ENCODE assay signal across 8 mouse cellular contexts in the genomic region with DNA sequence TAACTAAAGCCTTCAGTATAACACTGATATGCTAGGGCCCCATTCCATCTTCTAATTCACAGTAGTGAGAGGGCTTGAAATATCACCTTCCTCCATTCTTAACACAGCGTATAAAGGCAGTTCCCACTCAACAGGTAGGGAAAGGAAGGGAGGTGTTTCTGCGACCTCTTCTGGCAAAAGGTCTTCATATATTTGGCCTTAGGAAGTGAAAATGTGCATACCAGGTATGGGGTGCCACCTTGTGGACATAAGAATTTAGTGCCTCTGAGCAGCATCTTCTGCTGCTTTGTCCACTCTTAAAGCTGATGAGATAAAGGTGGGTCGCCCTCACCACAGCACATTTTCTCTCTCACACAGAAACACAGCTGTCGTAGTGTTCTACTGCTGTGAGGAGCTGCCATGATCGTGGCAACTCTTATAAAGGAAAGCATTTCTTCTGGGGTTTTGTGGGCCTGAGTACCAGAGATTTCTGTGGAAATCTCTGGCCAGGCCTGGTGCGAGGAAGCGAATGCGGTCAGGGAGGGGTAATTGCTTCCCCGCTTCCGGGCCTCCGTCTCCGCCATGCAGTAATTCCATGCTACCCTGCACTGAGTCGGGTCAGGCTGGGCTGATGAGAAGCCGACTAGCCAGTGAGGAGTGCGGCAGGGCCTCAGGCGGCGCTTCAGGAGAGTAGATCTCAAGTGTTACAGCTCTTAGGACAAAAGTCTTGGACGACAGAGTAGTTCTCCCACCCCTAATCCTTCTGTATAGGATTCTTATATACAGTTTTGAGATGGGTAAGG.
DNase-seq lines count a peak whose midpoint lies in the region; ATAC-seq and TF ChIP-seq lines count a peak whose summit lies in the region.

No protein-coding gene starts in this region.

- TF ChIP-seq EP300 in stomach, postnatal 0 days (optimal IDR thresholded peaks at IDR 0.05) = no peak

- H3K9me3 ChIP-seq in embryonic facial prominence, embryonic 13.5 days = no peaks in the 10 kb centered on the region
- H3K9me3 ChIP-seq in heart, embryonic 13.5 days = no peaks in the 10 kb centered on the region
- H3K9me3 ChIP-seq in kidney, postnatal 0 days (replicated peaks; ENCODE audit: low read length) = no peaks in the 10 kb centered on the region
- no peaks in the 10 kb centered on the region for H3K9me3 ChIP-seq in liver, embryonic 11.5 days (ENCODE audit: control insufficient read depth, low read length)
- H3K9me3 ChIP-seq in neural tube, embryonic 11.5 days (ENCODE audit: control insufficient read depth, low read length) = no peaks in the 10 kb centered on the region
- no peaks in the 10 kb centered on the region for H3K9me3 ChIP-seq in stomach, postnatal 0 days (ENCODE audit: control insufficient read depth, low read length)

- H3K4me1 ChIP-seq in embryonic facial prominence, embryonic 13.5 days = 0 out of 2 replicates have a peak, but pooled peaks cover 4% of the 10 kb centered on the region
- H3K4me1 ChIP-seq in heart, embryonic 13.5 days = peaks cover 4% of the 10 kb centered on the region; the same call in 1 of the 2 replicates
- H3K4me1 ChIP-seq in kidney, postnatal 0 days (replicated peaks; ENCODE audit: insufficient read depth, low read length) = no peaks in the 10 kb centered on the region
- no peaks in the 10 kb centered on the region for H3K4me1 ChIP-seq in liver, embryonic 11.5 days (replicated peaks; ENCODE audit: control insufficient read depth, insufficient read depth, low read length)
- H3K4me1 ChIP-seq in neural tube, embryonic 11.5 days (ENCODE audit: control insufficient read depth, insufficient read depth, low read length) = no peaks in the 10 kb centered on the region
- no peaks in the 10 kb centered on the region for H3K4me1 ChIP-seq in stomach, postnatal 0 days (replicated peaks; ENCODE audit: control insufficient read depth, insufficient read depth)

- no peaks in the 10 kb centered on the region for H3K27me3 ChIP-seq in embryonic facial prominence, embryonic 13.5 days
- no peaks in the 10 kb centered on the region for H3K27me3 ChIP-seq in heart, embryonic 13.5 days (replicated peaks)
- no peaks in the 10 kb centered on the region for H3K27me3 ChIP-seq in kidney, postnatal 0 days (ENCODE audit: insufficient read depth, low read length)
- H3K27me3 ChIP-seq in liver, embryonic 11.5 days (replicated peaks; ENCODE audit: control insufficient read depth, insufficient read depth, low read length) = no peaks in the 10 kb centered on the region
- no peaks in the 10 kb centered on the region for H3K27me3 ChIP-seq in neural tube, embryonic 11.5 days (ENCODE audit: control insufficient read depth, insufficient read depth, low read length)
- H3K27me3 ChIP-seq in stomach, postnatal 0 days (ENCODE audit: control insufficient read depth, insufficient read depth, low read length) = no peaks in the 10 kb centered on the region

- no peak overlapping the region for H3K4me3 ChIP-seq in embryonic facial prominence, embryonic 13.5 days
- H3K4me3 ChIP-seq in heart, embryonic 13.5 days = no peak overlapping the region
- H3K4me3 ChIP-seq in kidney, postnatal 0 days (replicated peaks; ENCODE audit: low read depth, low read length) = no peak overlapping the region
- H3K4me3 ChIP-seq in liver, embryonic 11.5 days (ENCODE audit: low read depth, low read length) = no peak overlapping the region
- H3K4me3 ChIP-seq in neural tube, embryonic 11.5 days (ENCODE audit: low read depth, low read length) = no peak overlapping the region
- no peak overlapping the region for H3K4me3 ChIP-seq in stomach, postnatal 0 days (ENCODE audit: low read depth, low read length)

- H3K27ac ChIP-seq in embryonic facial prominence, embryonic 13.5 days = no peak overlapping the region
- H3K27ac ChIP-seq in heart, embryonic 13.5 days (replicated peaks) = no peak overlapping the region
- no peak overlapping the region for H3K27ac ChIP-seq in kidney, postnatal 0 days
- no peak overlapping the region for H3K27ac ChIP-seq in liver, embryonic 11.5 days (ENCODE audit: low read depth, low read length)
- H3K27ac ChIP-seq in neural tube, embryonic 11.5 days (ENCODE audit: low read depth, low read length) = no peak overlapping the region
- H3K27ac ChIP-seq in stomach, postnatal 0 days (replicated peaks) = no peak overlapping the region

- H3K36me3 ChIP-seq in embryonic facial prominence, embryonic 13.5 days = no peaks in the 10 kb centered on the region
- no peaks in the 10 kb centered on the region for H3K36me3 ChIP-seq in heart, embryonic 13.5 days
- H3K36me3 ChIP-seq in kidney, postnatal 0 days (ENCODE audit: insufficient read depth, low read length) = no peaks in the 10 kb centered on the region
- H3K36me3 ChIP-seq in liver, embryonic 11.5 days (ENCODE audit: control insufficient read depth, insufficient read depth, low read length) = no peaks in the 10 kb centered on the region
- H3K36me3 ChIP-seq in neural tube, embryonic 11.5 days (ENCODE audit: control insufficient read depth, insufficient read depth, low read length) = no peaks in the 10 kb centered on the region
- no peaks in the 10 kb centered on the region for H3K36me3 ChIP-seq in stomach, postnatal 0 days (ENCODE audit: control insufficient read depth, insufficient read depth, low read length)

- TF ChIP-seq CTCF in kidney, postnatal 0 days (IDR thresholded peaks at IDR 0.05; ENCODE audit: low read depth) = peak; percentile 100
- TF ChIP-seq CTCF in stomach, postnatal 0 days (IDR thresholded peaks at IDR 0.05; ENCODE audit: low read depth) = peak; percentile 99

- 33% methylated on average over 18 of the region's 18 CpGs for WGBS in embryonic facial prominence, embryonic 13.5 days
- 30% methylated on average over 18 of the region's 18 CpGs for WGBS in heart, embryonic 13.5 days
- 34% methylated on average over 18 of the region's 18 CpGs for WGBS in kidney, postnatal 0 days
- WGBS in liver, embryonic 11.5 days = 39% methylated on average over 18 of the region's 18 CpGs
- WGBS in neural tube, embryonic 11.5 days = 42% methylated on average over 18 of the region's 18 CpGs
- 36% methylated on average over 18 of the region's 18 CpGs for WGBS in stomach, postnatal 0 days

- DNase-seq in adrenal gland, postnatal 25 days = peak; percentile 39
- peak; percentile 94 for DNase-seq in kidney, postnatal 0 days (ENCODE audit: low spot score)
- no peak for DNase-seq in liver, embryonic 11.5 days (ENCODE audit: low spot score)
- DNase-seq in neural tube, embryonic 11.5 days (ENCODE audit: low spot score) = peak; percentile 76
- peak; percentile 57 for DNase-seq in stomach, postnatal 0 days (ENCODE audit: low spot score)

- H3K4me2 ChIP-seq in embryonic facial prominence, embryonic 13.5 days = peak overlapping the region; percentile 12
- H3K4me2 ChIP-seq in heart, embryonic 13.5 days = no peak overlapping the region
- no peak overlapping the region for H3K4me2 ChIP-seq in kidney, postnatal 0 days (ENCODE audit: low read length)
- no peak overlapping the region for H3K4me2 ChIP-seq in liver, embryonic 11.5 days
- H3K4me2 ChIP-seq in neural tube, embryonic 11.5 days (ENCODE audit: low read depth) = no peak overlapping the region
- H3K4me2 ChIP-seq in stomach, postnatal 0 days (replicated peaks; ENCODE audit: low read depth) = no peak overlapping the region

- peak; percentile 97 for ATAC-seq in CD4-positive, CD25-positive, alpha-beta regulatory T cell, adult 4 months
- 0 out of 2 replicates have a peak, but pooled peaks have one; percentile 23 for ATAC-seq in embryonic facial prominence, embryonic 13.5 days (ENCODE audit: insufficient number of reproducible peaks, insufficient read depth, low FRiP score, low TSS enrichment, low read depth)
- no peak for ATAC-seq in heart, embryonic 13.5 days (ENCODE audit: extremely low read depth, insufficient number of reproducible peaks, low FRiP score, low TSS enrichment)
- peak; percentile 30; the same call in 1 of the 2 replicates for ATAC-seq in kidney, postnatal 0 days (replicated peaks; ENCODE audit: low FRiP score, low read depth)
- ATAC-seq in liver, embryonic 11.5 days (replicated peaks; ENCODE audit: low FRiP score) = 0 out of 2 replicates have a peak, but pooled peaks have one; percentile 36
- peak; percentile 45 for ATAC-seq in neural tube, embryonic 11.5 days (ENCODE audit: insufficient read depth, low FRiP score, low TSS enrichment)
- peak; percentile 57; the same call in 1 of the 2 replicates for ATAC-seq in stomach, postnatal 0 days (ENCODE audit: low FRiP score, low TSS enrichment)

- peak overlapping the region; percentile 54; the same call in 1 of the 2 replicates for H3K9ac ChIP-seq in embryonic facial prominence, embryonic 13.5 days
- H3K9ac ChIP-seq in heart, embryonic 13.5 days = 0 out of 2 replicates have a peak overlapping the region, but pooled peaks have one; percentile 11
- no peak overlapping the region for H3K9ac ChIP-seq in kidney, postnatal 0 days (ENCODE audit: low read depth, low read length)
- H3K9ac ChIP-seq in liver, embryonic 11.5 days (ENCODE audit: low read depth, low read length) = no peak overlapping the region
- H3K9ac ChIP-seq in neural tube, embryonic 11.5 days (ENCODE audit: low read length) = 0 out of 2 replicates have a peak overlapping the region, but pooled peaks have one; percentile 33
- no peak overlapping the region for H3K9ac ChIP-seq in stomach, postnatal 0 days (ENCODE audit: low read length)

Comparison
In these comparisons a context has a peak if more than half of its experiments do, and no peak if none do; other contexts are left out.
1. H3K9ac ChIP-seq: peak in embryonic facial prominence, embryonic 13.5 days (single experiment), heart, embryonic 13.5 days (single experiment) and neural tube, embryonic 11.5 days (single experiment); none in kidney, postnatal 0 days (single experiment), liver, embryonic 11.5 days (single experiment) and stomach, postnatal 0 days (single experiment).